ENCODE assay signal across 8 mouse cellular contexts in genomic region chr5:134530830-134531229, GRCm38 (mm10). TPM values are rescaled to one million over a fixed set of nuclear protein-coding genes. Genes with fewer than 3 reads are reported as not detected.
A peak's percentile ranks its signal among the peaks of the same experiment; 100 is the strongest.
DNase-seq lines count a peak whose midpoint lies in the region; TF ChIP-seq lines count a peak whose summit lies in the region.

No protein-coding gene starts in this region.

- peaks cover 85% of the 10 kb centered on the region for H3K36me3 ChIP-seq in limb, embryonic 10.5 days
- H3K36me3 ChIP-seq in thymus, adult 2 months (ENCODE audit: control insufficient read depth, insufficient read depth, low read length) = no peaks in the 10 kb centered on the region
- H3K36me3 ChIP-seq in embryonic facial prominence, embryonic 10.5 days (replicated peaks) = peaks cover 86% of the 10 kb centered on the region

- H3K27ac ChIP-seq in cerebellum, adult 2 months (ENCODE audit: insufficient read depth, low read length) = no peak overlapping the region
- no peak overlapping the region for H3K27ac ChIP-seq in limb, embryonic 10.5 days
- no peak overlapping the region for H3K27ac ChIP-seq in thymus, adult 2 months (ENCODE audit: control insufficient read depth, insufficient read depth, low read length)
- no peak overlapping the region for H3K27ac ChIP-seq in embryonic facial prominence, embryonic 10.5 days (replicated peaks)

- TF ChIP-seq CTCF in cerebellum, adult 2 months (IDR thresholded peaks at IDR 0.05; ENCODE audit: borderline replicate concordance, insufficient read depth, low read depth, low read length) = no peak
- TF ChIP-seq CTCF in thymus, adult 2 months (IDR thresholded peaks at IDR 0.05; ENCODE audit: borderline replicate concordance, control insufficient read depth, extremely low read depth, insufficient read depth, low read length, poor library complexity) = no peak

- WGBS in cerebellum, adult 2 months = 6% methylated on average over 7 of the region's 7 CpGs
- WGBS in limb, embryonic 10.5 days = 82% methylated on average over 7 of the region's 7 CpGs
- 94% methylated on average over 7 of the region's 7 CpGs for WGBS in thymus, adult 2 months
- WGBS in embryonic facial prominence, embryonic 10.5 days = 66% methylated on average over 7 of the region's 7 CpGs

- peaks cover 23% of the 10 kb centered on the region for H3K4me1 ChIP-seq in cerebellum, adult 2 months (ENCODE audit: control insufficient read depth, insufficient read depth, low read length)
- peaks cover 8% of the 10 kb centered on the region; the same call in 1 of the 2 replicates for H3K4me1 ChIP-seq in limb, embryonic 10.5 days
- no peaks in the 10 kb centered on the region for H3K4me1 ChIP-seq in thymus, adult 2 months (replicated peaks; ENCODE audit: control insufficient read depth, insufficient read depth, low read length)
- H3K4me1 ChIP-seq in embryonic facial prominence, embryonic 10.5 days = peaks cover 10% of the 10 kb centered on the region

- peak; percentile 89 for DNase-seq in layer of hippocampus, adult 11-12 months (ENCODE audit: low spot score)
- DNase-seq in layer of hippocampus, adult 9-10 months (ENCODE audit: low spot score) = no peak
- DNase-seq in cerebellum, adult 2 months = peak; percentile 96 to 97
- peak; percentile 64 to 77 for DNase-seq in heart, postnatal 14 days
- peak; percentile 75 for DNase-seq in lung, postnatal 36 days
- no peak for DNase-seq in limb, embryonic 10.5 days (ENCODE audit: low spot score)
- no peak for DNase-seq in thymus, adult 2 months
- DNase-seq in embryonic facial prominence, embryonic 10.5 days (ENCODE audit: low spot score) = no peak

- no peaks in the 10 kb centered on the region for H3K9me3 ChIP-seq in limb, embryonic 10.5 days (replicated peaks)
- no peaks in the 10 kb centered on the region for H3K9me3 ChIP-seq in embryonic facial prominence, embryonic 10.5 days

- intact Hi-C loops in heart, postnatal 14 days (cut with DNase I) = no loop called here

- no peak for TF ChIP-seq POLR2A in cerebellum, adult 2 months (IDR thresholded peaks at IDR 0.05; ENCODE audit: borderline replicate concordance, insufficient read depth, low read length)
- no peak for TF ChIP-seq POLR2A in thymus, adult 2 months (IDR thresholded peaks at IDR 0.05; ENCODE audit: control insufficient read depth, extremely low read depth, insufficient read depth, low read length, poor library complexity)

- H3K4me3 ChIP-seq in cerebellum, adult 2 months (replicated peaks; ENCODE audit: insufficient read depth, low read depth, low read length) = no peak overlapping the region
- no peak overlapping the region for H3K4me3 ChIP-seq in limb, embryonic 10.5 days
- H3K4me3 ChIP-seq in thymus, adult 2 months (ENCODE audit: control insufficient read depth, insufficient read depth, low read length) = no peak overlapping the region
- H3K4me3 ChIP-seq in embryonic facial prominence, embryonic 10.5 days = no peak overlapping the region

- H3K27me3 ChIP-seq in cerebellum, adult 2 months (ENCODE audit: control insufficient read depth, insufficient read depth, low read length) = no peaks in the 10 kb centered on the region
- no peaks in the 10 kb centered on the region for H3K27me3 ChIP-seq in limb, embryonic 10.5 days (ENCODE audit: low read depth, poor library complexity, severe bottlenecking)
- no peaks in the 10 kb centered on the region for H3K27me3 ChIP-seq in thymus, adult 2 months (ENCODE audit: control insufficient read depth, insufficient read depth, low read length)
- H3K27me3 ChIP-seq in embryonic facial prominence, embryonic 10.5 days (replicated peaks; ENCODE audit: low read depth, poor library complexity, severe bottlenecking) = no peaks in the 10 kb centered on the region

RNA-seq across cellular contexts. Expression of gene Clip2, which starts 21.4 kb away (rescaled TPM):
- polyA plus RNA-seq in cerebellum, adult 2 months (2012; rRNA removed) = 54.2 and 59.1 TPM in 2 replicates
- total RNA-seq in heart, postnatal 14 days (2021) = 10 to 100 TPM; 10.2 to 10.3 TPM
- polyA plus RNA-seq in limb, embryonic 10.5 days (2016; fragmentation: Nextera tagmentation; extraction: Ambion mirVana) = 5.9 and 7.1 TPM in 2 replicates
- 23.4 and 26.0 TPM in 2 replicates for polyA plus RNA-seq in thymus, adult 2 months (2012; rRNA removed)
- polyA plus RNA-seq in embryonic facial prominence, embryonic 10.5 days (2016; fragmentation: Nextera tagmentation; extraction: Ambion mirVana) = 5.8 and 6.8 TPM in 2 replicates

RNA-seq across cellular contexts. Expression of gene Syna, which starts 29.1 kb away (rescaled TPM):
- polyA plus RNA-seq in cerebellum, adult 2 months (2012; rRNA removed) = 0.05 TPM in 1 of 2 replicates, not detected in the other
- not detected for total RNA-seq in heart, postnatal 14 days (2021)
- polyA plus RNA-seq in limb, embryonic 10.5 days (2016; fragmentation: Nextera tagmentation; extraction: Ambion mirVana) = 0.06 and 0.08 TPM in 2 replicates
- 0.09 and 0.15 TPM in 2 replicates for polyA plus RNA-seq in thymus, adult 2 months (2012; rRNA removed)
- 0.10 TPM in 1 of 2 replicates, not detected in the other for polyA plus RNA-seq in embryonic facial prominence, embryonic 10.5 days (2016; fragmentation: Nextera tagmentation; extraction: Ambion mirVana)

RNA-seq across cellular contexts. Expression of gene Rfc2, which starts 50.3 kb away (rescaled TPM):
- 113 and 116 TPM in 2 replicates for polyA plus RNA-seq in cerebellum, adult 2 months (2012; rRNA removed)
- total RNA-seq in heart, postnatal 14 days (2021) = 10 to 100 TPM; 26.5 to 28.3 TPM
- 431 and 443 TPM in 2 replicates for polyA plus RNA-seq in limb, embryonic 10.5 days (2016; fragmentation: Nextera tagmentation; extraction: Ambion mirVana)
- 133 and 145 TPM in 2 replicates for polyA plus RNA-seq in thymus, adult 2 months (2012; rRNA removed)
- polyA plus RNA-seq in embryonic facial prominence, embryonic 10.5 days (2016; fragmentation: Nextera tagmentation; extraction: Ambion mirVana) = 414 and 415 TPM in 2 replicates

Comparison
In these comparisons a context has a peak if more than half of its experiments do, and no peak if none do; other contexts are left out.
1. DNase-seq: peak in layer of hippocampus, adult 11-12 months (single experiment), cerebellum, adult 2 months (2 of 2), heart, postnatal 14 days (2 of 2) and lung, postnatal 36 days (single experiment); none in layer of hippocampus, adult 9-10 months (single experiment), limb, embryonic 10.5 days (single experiment), thymus, adult 2 months (single experiment) and embryonic facial prominence, embryonic 10.5 days (single experiment).